Mouse (Mus musculus) forebrain, embryonic 15.5 days (tissue): Measurements from ENCODE around the gene 2610001J05Rik. TPM values are rescaled to one million over a fixed set of nuclear protein-coding genes. Genes with fewer than 3 reads are reported as not detected.
"Not testable (repeated sequence)": the region's sequence is repeated elsewhere in the genome, so short reads cannot be mapped to it uniquely, and the experiment has no call there.

ENCODE experiments used
- ATAC-seq: fragments of 200-750 bp; cut with Nextera tagmentation; replicated peaks from 2 replicates; pipeline ENCODE4 v1.8.0; 2017; ENCODE audit warnings: mild to moderate bottlenecking, moderate TSS enrichment, moderate library complexity
- H3K27ac ChIP-seq: fragments of 300-500 bp; sonication (generic); replicated peaks from 2 replicates; pipeline ENCODE4 v1.5.1; 2015; ENCODE audit warnings: mild to moderate bottlenecking, inconsistent platforms
- H3K27me3 ChIP-seq: fragments of 300-500 bp; sonication (generic); 2 replicates; pipeline ENCODE4 v1.6.1; 2015; ENCODE audit warnings: inconsistent platforms
- H3K36me3 ChIP-seq: fragments of 300-500 bp; sonication (generic); 2 replicates; pipeline ENCODE4 v1.6.1; 2015; ENCODE audit warnings: mild to moderate bottlenecking, inconsistent platforms
- H3K4me1 ChIP-seq: fragments of 300-500 bp; sonication (generic); 2 replicates; pipeline ENCODE4 v1.6.1; 2015; ENCODE audit warnings: inconsistent platforms
- H3K4me2 ChIP-seq: fragments of 300-500 bp; sonication (generic); replicated peaks from 2 replicates; pipeline ENCODE4 v1.6.1; 2015; ENCODE audit warnings: mild to moderate bottlenecking, inconsistent platforms
- H3K4me3 ChIP-seq: fragments of 300-500 bp; sonication (generic); 2 replicates; pipeline ENCODE4 v1.5.1; 2015; ENCODE audit warnings: mild to moderate bottlenecking, inconsistent platforms
- H3K9ac ChIP-seq: fragments of 300-500 bp; sonication (generic); replicated peaks from 2 replicates; pipeline ENCODE4 v1.6.1; 2015; ENCODE audit warnings: mild to moderate bottlenecking, inconsistent platforms
- H3K9me3 ChIP-seq: fragments of 300-500 bp; sonication (generic); 2 replicates; pipeline ENCODE4 v1.6.1; 2016; ENCODE audit warnings: inconsistent platforms
- WGBS: fragments of 180-500 bp; shearing (Covaris S2); methylation state at CpG from one replicate; pipeline ENCODE4 v1.1.7; 2015; ENCODE audit warnings: mixed read lengths; 5-methylcytosine and 5-hydroxymethylcytosine counted together
- polyA plus RNA-seq: library from polyadenylated mRNA; unstranded; fragments of >200 nt; fragmentation: Nextera tagmentation; extraction: Ambion mirVana; gene quantifications from 2 replicates; pipeline ENCODE4 v1.2.1, GENCODE M21; 2015

2610001J05Rik gene
- polyA plus RNA-seq, 1 experiment from 2014 or later, result 96.6 TPM

GRCm38 (mm10) chr6:13854230-13854629, 17.1 kb downstream of the 2610001J05Rik start:
- Histone ChIP-seq H3K4me1 (no peaks in the 10 kb centered on the region), H3K9ac (no peak overlapping the region), H3K27me3 (no peaks in the 10 kb centered on the region), H3K9me3 (no peaks in the 10 kb centered on the region), H3K4me3 (no peak overlapping the region), H3K4me2 (no peak overlapping the region), H3K36me3 (no peaks in the 10 kb centered on the region), H3K27ac (no peak overlapping the region)
- 22% methylated on average over 11 of the region's 11 CpGs for WGBS
- no peak for ATAC-seq

- WGBS, result 63% methylated on average over 4 of the region's 4 CpGs
- H3K9me3 ChIP-seq, result no peaks in the 10 kb centered on the region
- H3K9ac ChIP-seq, result no peak overlapping the region
- no peak overlapping the region for H3K4me3 ChIP-seq
- ATAC-seq, result no peak
- no peaks in the 10 kb centered on the region for H3K27me3 ChIP-seq
- no peak overlapping the region for H3K4me2 ChIP-seq
- H3K4me1 ChIP-seq, result no peaks in the 10 kb centered on the region
- no peak overlapping the region for H3K27ac ChIP-seq
- no peaks in the 10 kb centered on the region for H3K36me3 ChIP-seq
Measured at GRCm38 (mm10) chr6:13853244-13853643, 18.1 kb downstream of the 2610001J05Rik start.

GRCm38 (mm10) chr6:13846031-13846430, 25.3 kb downstream of the 2610001J05Rik start:
- H3K4me3 ChIP-seq, H3K4me1 ChIP-seq, H3K9me3 ChIP-seq, H3K4me2 ChIP-seq, H3K27ac ChIP-seq, H3K36me3 ChIP-seq, ATAC-seq, H3K9ac ChIP-seq, H3K27me3 ChIP-seq: not testable (repeated sequence)
- 95% methylated on average over 1 of the region's 1 CpGs for WGBS

- Histone ChIP-seq H3K9me3 (no peaks in the 10 kb centered on the region), H3K4me2 (peak within 1 kb of the TSS; percentile 80), H3K4me1 (peaks cover 16% of the 10 kb centered on the region), H3K4me3 (peak within 1 kb of the TSS; percentile 86), H3K27ac (peak within 1 kb of the TSS; percentile 100), H3K36me3 (no peaks in the 10 kb centered on the region), H3K27me3 (no peaks in the 10 kb centered on the region), H3K9ac (peak within 1 kb of the TSS; percentile 98)
- ATAC-seq, result peak; percentile 33
- WGBS, result 37% methylated on average over 18 of the region's 18 CpGs
Measured at GRCm38 (mm10) chr6:13839345-13840054, 31.8 kb downstream of the 2610001J05Rik start, which contains the start of gene Gpr85. Gpr85 (minus strand) TSS chr6:13839942.

GRCm38 (mm10) chr6:13838677-13839344, 32.5 kb downstream of the 2610001J05Rik start:
- H3K4me3 ChIP-seq, result peak overlapping the region; percentile 86
- no peaks in the 10 kb centered on the region for H3K36me3 ChIP-seq
- H3K4me1 ChIP-seq, result peaks cover 17% of the 10 kb centered on the region
- H3K27me3 ChIP-seq, result no peaks in the 10 kb centered on the region
- H3K9ac ChIP-seq, result peak overlapping the region; percentile 98
- WGBS, result under 1% methylated on average over 41 of the region's 41 CpGs
- H3K27ac ChIP-seq, result peak overlapping the region; percentile 100
- peak overlapping the region; percentile 80 for H3K4me2 ChIP-seq
- peak; percentile 91 for ATAC-seq
- H3K9me3 ChIP-seq, result no peaks in the 10 kb centered on the region

GRCm38 (mm10) chr6:13837916-13838676, 33.2 kb downstream of the 2610001J05Rik start:
- Histone ChIP-seq H3K27ac (peak overlapping the region; percentile 100), H3K9me3 (no peaks in the 10 kb centered on the region), H3K9ac (peak overlapping the region; percentile 98), H3K27me3 (no peaks in the 10 kb centered on the region), H3K4me2 (peak overlapping the region; percentile 80), H3K36me3 (no peaks in the 10 kb centered on the region), H3K4me1 (peaks cover 22% of the 10 kb centered on the region), H3K4me3 (peak overlapping the region; percentile 86)
- WGBS, result under 1% methylated on average over 19 of the region's 19 CpGs
- ATAC-seq, result peak; percentile 32

GRCm38 (mm10) chr6:13836967-13837570, 34.2 kb downstream of the 2610001J05Rik start:
- no peaks in the 10 kb centered on the region for H3K27me3 ChIP-seq

GRCm38 (mm10) chr6:13835720-13836665, 35.3 kb downstream of the 2610001J05Rik start:
- H3K4me3 ChIP-seq, result peak overlapping the region; percentile 86
- H3K27me3 ChIP-seq, result no peaks in the 10 kb centered on the region
- H3K4me1 ChIP-seq, result peaks cover 31% of the 10 kb centered on the region
- H3K27ac ChIP-seq, result peak overlapping the region; percentile 100
- WGBS, result 40% methylated on average over 17 of the region's 17 CpGs
- H3K9me3 ChIP-seq, result no peaks in the 10 kb centered on the region
- no peaks in the 10 kb centered on the region for H3K36me3 ChIP-seq
- H3K4me2 ChIP-seq, result peak overlapping the region; percentile 80
- peak overlapping the region; percentile 98 for H3K9ac ChIP-seq
- ATAC-seq, result peak; percentile 23

More at GRCm38 (mm10) chr6:13836967-13837570, 34.2 kb downstream of the 2610001J05Rik start:
- ATAC-seq, result no peak
- peak overlapping the region; percentile 100 for H3K27ac ChIP-seq
- peak overlapping the region; percentile 80 for H3K4me2 ChIP-seq
- H3K9me3 ChIP-seq, result no peaks in the 10 kb centered on the region
- WGBS, result 67% methylated on average over 3 of the region's 3 CpGs
- peak overlapping the region; percentile 98 for H3K9ac ChIP-seq
- H3K4me3 ChIP-seq, result peak overlapping the region; percentile 86
- H3K36me3 ChIP-seq, result no peaks in the 10 kb centered on the region
- peaks cover 30% of the 10 kb centered on the region for H3K4me1 ChIP-seq

GRCm38 (mm10) chr6:13832770-13833169, 38.5 kb downstream of the 2610001J05Rik start:
- peaks cover 37% of the 10 kb centered on the region for H3K4me1 ChIP-seq
- no peak for ATAC-seq
- H3K27me3 ChIP-seq, result no peaks in the 10 kb centered on the region
- H3K36me3 ChIP-seq, result no peaks in the 10 kb centered on the region
- H3K4me2 ChIP-seq, result peak overlapping the region; percentile 32; the same call in 1 of the 2 replicates
- H3K9ac ChIP-seq, result no peak overlapping the region
- peak overlapping the region; percentile 13; the same call in 1 of the 2 replicates for H3K4me3 ChIP-seq
- H3K9me3 ChIP-seq, result no peaks in the 10 kb centered on the region
- 38% methylated on average over 2 of the region's 2 CpGs for WGBS
- H3K27ac ChIP-seq, result no peak overlapping the region

- no peak overlapping the region for H3K4me3 ChIP-seq
- H3K4me2 ChIP-seq, result no peak overlapping the region
- peaks cover 23% of the 10 kb centered on the region for H3K4me1 ChIP-seq
- no peaks in the 10 kb centered on the region for H3K27me3 ChIP-seq
- WGBS, result 84% methylated on average over 1 of the region's 1 CpGs
- H3K9me3 ChIP-seq, result no peaks in the 10 kb centered on the region
- H3K36me3 ChIP-seq, result no peaks in the 10 kb centered on the region
- no peak for ATAC-seq
- no peak overlapping the region for H3K9ac ChIP-seq
- no peak overlapping the region for H3K27ac ChIP-seq
Measured at GRCm38 (mm10) chr6:13828877-13829276, 42.4 kb downstream of the 2610001J05Rik start.
